Mouse (Mus musculus) stomach, postnatal 0 days (tissue): Measurements from ENCODE around the gene Vps13d.

ENCODE experiments used
- CTCF ChIP-seq: IDR thresholded peaks from 2 replicates; pipeline ENCODE4 v1.5.1; 2016; ENCODE audit warnings: antibody characterized with exemption, low read depth, mild to moderate bottlenecking, moderate library complexity
- EP300 ChIP-seq: optimal IDR thresholded peaks from 2 replicates; pipeline ENCODE3; 2016; ENCODE audit warnings: antibody characterized with exemption

DNA sequence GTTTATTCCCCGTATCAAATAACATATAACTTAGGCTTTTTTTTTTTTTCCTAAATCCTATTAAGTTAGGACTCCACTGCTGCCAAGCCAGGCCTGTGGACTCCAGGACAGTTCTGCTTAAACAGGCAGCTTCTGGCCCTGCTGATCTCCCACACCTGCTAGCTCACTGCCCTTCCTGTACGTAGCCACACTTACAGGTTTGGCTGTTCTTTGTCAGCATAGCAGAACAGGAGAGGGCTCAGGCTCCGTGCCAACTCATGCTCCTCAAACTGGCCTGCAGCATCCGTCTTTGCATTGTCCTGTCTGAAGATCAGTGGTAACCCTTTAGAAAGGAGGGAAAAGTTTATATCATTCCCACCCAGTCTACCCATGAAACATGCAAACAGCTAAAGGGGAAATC is 108.3 kb downstream of the Vps13d start:
- TF ChIP-seq CTCF (no peak), EP300 (no peak)
